Mouse (Mus musculus) spleen, adult 18-20 months (tissue): ENCODE results near the gene Adssl1.

ENCODE experiments used
- DNase-seq, 2 experiments: peaks; one replicate each; pipeline ENCODE4 v3.0.0; 2022; ENCODE audit warnings: mixed read lengths in 2 of 2

Gene Adssl1

GRCm38 (mm10) chr12:112593951-112594915, 25.6 kb upstream of the Adssl1 start:
- DNase-seq: no peak

- DNase-seq: no peak
These were observed 24.9 kb upstream of the Adssl1 start for GRCm38 (mm10) chr12:112594989-112595388.

- DNase-seq: no peak
These were observed 24.2 kb upstream of the Adssl1 start for GRCm38 (mm10) chr12:112595626-112596025.

- DNase-seq: no peak
These were observed 23.4 kb upstream of the Adssl1 start for GRCm38 (mm10) chr12:112596454-112596853.

GRCm38 (mm10) chr12:112596891-112597500, 22.8 kb upstream of the Adssl1 start:
- no peak for DNase-seq

GRCm38 (mm10) chr12:112597618-112598017, 22.2 kb upstream of the Adssl1 start:
- DNase-seq: no peak

GRCm38 (mm10) chr12:112599198-112599597, 20.6 kb upstream of the Adssl1 start:
- DNase-seq: no peak

GRCm38 (mm10) chr12:112599942-112600611, 19.8 kb upstream of the Adssl1 start:
- no peak for DNase-seq

- no peak for DNase-seq
These were observed 15.8 kb upstream of the Adssl1 start for GRCm38 (mm10) chr12:112604022-112604421.

GRCm38 (mm10) chr12:112604709-112605649, 14.9 kb upstream of the Adssl1 start:
- peak in 1 of 2 experiments; percentile 34 for DNase-seq

GRCm38 (mm10) chr12:112605766-112606165, 14.1 kb upstream of the Adssl1 start:
- DNase-seq: peak; percentile 45 to 78

GRCm38 (mm10) chr12:112606998-112607397, 12.8 kb upstream of the Adssl1 start:
- no peak for DNase-seq

- DNase-seq: no peak
These were observed 10.8 kb upstream of the Adssl1 start for GRCm38 (mm10) chr12:112609031-112609430.

GRCm38 (mm10) chr12:112616668-112617067, 3.2 kb upstream of the Adssl1 start:
- DNase-seq: no peak

GRCm38 (mm10) chr12:112617184-112617583, 2.7 kb upstream of the Adssl1 start:
- peak; percentile 40 to 41 for DNase-seq

- peak; percentile 66 to 80 for DNase-seq
These were observed 1.9 kb upstream of the Adssl1 start for GRCm38 (mm10) chr12:112617898-112618380.

GRCm38 (mm10) chr12:112618981-112619685, 712 bp upstream of the Adssl1 start:
- peak in 1 of 2 experiments; percentile 32 for DNase-seq

- DNase-seq: no peak
These were observed 663 bp downstream of the Adssl1 start for GRCm38 (mm10) chr12:112620354-112621061.

GRCm38 (mm10) chr12:112621900-112622299, 2.1 kb downstream of the Adssl1 start:
- DNase-seq: no peak

GRCm38 (mm10) chr12:112623742-112624141, 3.9 kb downstream of the Adssl1 start:
- peak; percentile 28 to 73 for DNase-seq

GRCm38 (mm10) chr12:112625700-112626099, 5.9 kb downstream of the Adssl1 start:
- DNase-seq: no peak
